Mouse (Mus musculus) left cerebral cortex, adult 8-10 months (tissue): ENCODE measurements at regions not wholly inside any gene's neighbourhood (a gene's known extent, or its start where the extent isn't known, plus 50 kb on each side); places are given as distances from the start of the nearest gene placed in this dataset.

Source experiments
- DNase-seq, 2 experiments: peaks; one replicate each; pipeline ENCODE4 v3.0.0; 2022; ENCODE audit warnings: low spot score in 2 of 2

DNA sequence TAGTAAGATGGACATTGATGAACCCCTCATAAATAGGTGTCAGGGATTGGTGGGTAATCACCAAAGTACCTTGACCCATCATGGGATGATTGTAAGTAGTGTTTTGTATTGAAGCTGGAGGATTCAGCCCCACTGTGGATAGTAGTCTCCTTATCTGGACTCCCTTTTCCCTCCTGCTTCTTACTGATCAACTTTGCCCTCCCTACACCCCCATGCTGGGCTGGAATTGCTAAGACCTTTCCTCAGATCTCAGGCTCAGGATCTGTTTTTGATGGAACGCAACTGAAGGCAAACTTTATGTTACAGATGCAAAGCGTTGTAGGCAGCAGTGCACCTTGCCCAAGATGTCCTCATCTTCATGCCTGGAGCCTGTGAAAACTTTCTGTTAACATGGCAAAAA lies 73.7 kb upstream of the Pgrmc2 start:
- DNase-seq, result no peak

GRCm38 (mm10) chr3:41155132-41155760 lies 72.4 kb upstream of the Pgrmc2 start:
- DNase-seq, result peak; percentile 4 to 17

DNA sequence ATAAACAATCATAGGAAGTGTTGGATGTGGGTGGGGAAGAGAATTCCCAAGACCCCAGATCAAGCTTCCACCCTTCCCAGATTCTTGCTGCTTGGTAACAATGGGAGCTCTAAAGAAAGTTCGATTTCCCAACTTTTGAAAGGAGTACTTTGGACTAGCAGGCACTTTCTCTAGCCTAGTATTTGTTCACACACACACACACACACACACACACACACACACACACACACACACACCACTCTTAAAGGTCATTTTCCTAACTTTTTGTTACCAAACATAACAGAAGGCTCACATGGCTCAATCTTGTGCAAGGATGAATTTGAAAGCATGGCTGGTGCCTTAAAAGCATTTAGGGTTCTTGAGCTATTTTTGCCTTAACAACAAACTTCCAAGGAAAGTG lies 71.6 kb upstream of the Pgrmc2 start:
- DNase-seq, result no peak

- DNase-seq, result no peak
These were observed 69.1 kb upstream of the Pgrmc2 start for GRCm38 (mm10) chr3:41151989-41152388.

GRCm38 (mm10) chr3:41140391-41140790 lies 57.5 kb upstream of the Pgrmc2 start:
- no peak for DNase-seq

- DNase-seq, result no peak
These were observed 55.1 kb upstream of the Pgrmc2 start for GRCm38 (mm10) chr3:41137931-41138330.

GRCm38 (mm10) chr3:41132889-41133288 lies 50.0 kb upstream of the Pgrmc2 start:
- no peak for DNase-seq
